ENCODE assay signal across 21 mouse cellular contexts in the genomic region with DNA sequence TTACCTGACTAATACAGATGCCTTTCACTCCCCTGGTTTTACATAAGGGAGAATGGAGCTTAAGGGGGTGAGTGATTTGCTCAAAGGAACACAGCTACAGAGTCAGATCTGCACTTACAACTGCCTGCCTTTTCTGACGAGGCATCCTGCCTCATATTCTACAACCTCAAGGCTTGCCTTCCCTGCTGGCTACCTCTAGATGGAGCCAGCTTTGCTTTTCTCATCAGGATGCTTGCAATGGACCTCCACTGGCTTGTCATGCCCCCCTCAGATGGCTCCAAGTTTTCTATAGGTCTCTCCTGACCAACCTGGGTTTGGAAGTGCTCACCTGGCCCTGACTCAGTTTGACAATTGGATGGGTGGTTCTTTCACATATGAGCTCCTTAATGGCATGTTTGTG.
DNase-seq lines count a peak whose midpoint lies in the region; ATAC-seq lines count a peak whose summit lies in the region.
"Had no signal": no experiment of that assay in that cellular context is flagged by ENCODE, and none has a peak within 500 bp of the region (broad histone marks: within the 10 kb centered on the region; RNA-seq: fewer than 3 reads in every experiment).

No protein-coding gene starts in this region.

- no peaks in the 10 kb centered on the region for H3K27me3 ChIP-seq in kidney, embryonic 15.5 days
- H3K27me3 ChIP-seq: embryonic facial prominence, embryonic 13.5 days; hindbrain, embryonic 13.5 days; lung, embryonic 15.5 days; megakaryocyte, embryonic 14.5 days had no signal

- no peak overlapping the region for H3K27ac ChIP-seq in kidney, embryonic 15.5 days
- H3K27ac ChIP-seq: embryonic facial prominence, embryonic 13.5 days; hindbrain, embryonic 13.5 days; lung, embryonic 15.5 days had no signal

- H3K36me3 ChIP-seq in kidney, embryonic 15.5 days: no peaks in the 10 kb centered on the region
- H3K36me3 ChIP-seq: embryonic facial prominence, embryonic 13.5 days; hindbrain, embryonic 13.5 days; lung, embryonic 15.5 days had no signal

- DNase-seq in embryo, embryonic 10 days (ENCODE audit: low spot score): peak; percentile 27
- DNase-seq in embryo, embryonic 9.5 days (ENCODE audit: extremely low spot score): no peak
- peak; percentile 3 for DNase-seq in kidney, adult 9 months
- peak; percentile 3 for DNase-seq in left cerebral cortex, postnatal 4 days
- DNase-seq in left cerebral cortex, adult 9 months (ENCODE audit: low spot score in 2 of 2): no peak
- DNase-seq in brain, adult 2 months (ENCODE audit: low read depth, low spot score): peak; percentile 35
- no peak for DNase-seq in thymus, postnatal 10 days (ENCODE audit: low spot score in 2 of 2)
- DNase-seq: adrenal gland, postnatal 14 days; cerebellum, adult 9-11 months; gastrocnemius, postnatal 25 days; heart, postnatal 10 days; liver; spleen, adult 18-20 months; thymus, adult 2 months had no signal

- intact Hi-C loops in left cerebral cortex, postnatal 4 days (cut with DNase I): no loop called here

- H3K9me3 ChIP-seq in kidney, embryonic 15.5 days (replicated peaks): no peaks in the 10 kb centered on the region
- H3K9me3 ChIP-seq: embryonic facial prominence, embryonic 13.5 days; hindbrain, embryonic 13.5 days; lung, embryonic 15.5 days had no signal

- H3K4me2 ChIP-seq in kidney, embryonic 15.5 days: no peak overlapping the region
- H3K4me2 ChIP-seq: embryonic facial prominence, embryonic 13.5 days; hindbrain, embryonic 13.5 days; lung, embryonic 15.5 days had no signal

- WGBS in kidney, embryonic 15.5 days: 11% methylated on average over 1 of the region's 1 CpGs

- no peak overlapping the region for H3K4me3 ChIP-seq in kidney, embryonic 15.5 days (replicated peaks)
- H3K4me3 ChIP-seq: embryonic facial prominence, embryonic 13.5 days; hindbrain, embryonic 13.5 days; lung, embryonic 15.5 days; megakaryocyte, embryonic 14.5 days had no signal

- no peak for ATAC-seq in kidney, embryonic 15.5 days (replicated peaks; ENCODE audit: low FRiP score)
- ATAC-seq: intestine, embryonic 16.5 days; midbrain, embryonic 16.5 days had no signal

- no peak overlapping the region for H3K9ac ChIP-seq in kidney, embryonic 15.5 days
- H3K9ac ChIP-seq: embryonic facial prominence, embryonic 13.5 days; hindbrain, embryonic 13.5 days; lung, embryonic 15.5 days had no signal

- H3K4me1 ChIP-seq in kidney, embryonic 15.5 days: no peaks in the 10 kb centered on the region
- H3K4me1 ChIP-seq: embryonic facial prominence, embryonic 13.5 days; hindbrain, embryonic 13.5 days; lung, embryonic 15.5 days; megakaryocyte, embryonic 14.5 days had no signal

Comparison
In these comparisons a context has a peak if more than half of its experiments do, and no peak if none do; other contexts are left out.
1. DNase-seq: peak in embryo, embryonic 10 days (single experiment), kidney, adult 9 months (single experiment), left cerebral cortex, postnatal 4 days (single experiment) and brain, adult 2 months (single experiment); none in embryo, embryonic 9.5 days (single experiment), left cerebral cortex, adult 9 months (0 of 2) and thymus, postnatal 10 days (0 of 2).